ENCODE assay signal across 8 mouse cellular contexts in the genomic region with DNA sequence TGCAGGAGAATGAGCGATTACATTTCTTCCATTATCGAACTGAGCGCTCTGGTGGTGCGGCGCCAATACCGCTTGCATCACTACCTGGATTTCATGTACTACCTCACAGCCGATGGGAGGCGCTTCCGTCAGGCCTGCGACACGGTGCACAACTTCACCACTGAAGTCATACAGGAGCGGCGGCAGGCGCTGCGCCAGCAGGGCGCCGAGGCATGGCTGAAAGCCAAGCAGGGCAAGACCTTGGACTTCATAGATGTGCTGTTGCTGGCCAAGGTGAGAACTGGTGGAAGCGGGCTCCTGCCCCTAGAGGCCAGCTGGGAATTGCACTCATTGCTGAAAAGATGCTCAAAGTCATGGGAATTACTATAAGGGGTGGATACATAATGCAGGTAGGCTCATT. TPM values are rescaled to one million over a fixed set of nuclear protein-coding genes. Genes with fewer than 3 reads are reported as not detected.
DNase-seq lines count a peak whose midpoint lies in the region; ATAC-seq and TF ChIP-seq lines count a peak whose summit lies in the region.

No protein-coding gene starts in this region.

- H3K27me3 ChIP-seq in CH12.LX (replicated peaks): no peaks in the 10 kb centered on the region
- H3K27me3 ChIP-seq in forebrain, embryonic 12.5 days: peaks cover 25% of the 10 kb centered on the region

- no peak overlapping the region for H3K27ac ChIP-seq in CH12.LX (ENCODE audit: insufficient read depth, low read depth)
- no peak overlapping the region for H3K27ac ChIP-seq in forebrain, embryonic 12.5 days

- peak; percentile 45 for DNase-seq in CH12.LX (ENCODE audit: extremely low read depth)
- peak; percentile 25 for DNase-seq in c-Kit-positive CD71-positive TER-119-negative erythroid progenitor cells, embryonic 14.5 days (ENCODE audit: low read depth)
- peak; percentile 88 to 89 for DNase-seq in heart, postnatal 10 days
- peak; percentile 86 to 92 for DNase-seq in kidney, postnatal 4 days
- peak; percentile 89 to 93 for DNase-seq in lung, adult 18-20 months
- DNase-seq in thymus, adult 18-20 months: peak; percentile 25 to 37

- H3K79me2 ChIP-seq in CH12.LX (replicated peaks; ENCODE audit: control insufficient read depth, extremely low read depth, insufficient read depth, poor library complexity, severe bottlenecking): no peaks in the 10 kb centered on the region

- H3K4me1 ChIP-seq in CH12.LX (ENCODE audit: control insufficient read depth in 1 of 2, insufficient read depth in 2 of 2): peaks cover 0 to 5% of the 10 kb centered on the region in 2 experiments; a peak in 2 of 4 replicates
- H3K4me1 ChIP-seq in forebrain, embryonic 12.5 days: peaks cover 5% of the 10 kb centered on the region; the same call in 1 of the 2 replicates

- dilution Hi-C loops in CH12.LX (cut with MboI; ENCODE audit: extremely low pct_ligation_motif_present, extremely low pct_unique_long_range_greater_than_20kb, low sequenced_read_pairs): no loop called here

- no peak for TF ChIP-seq POLR2A in CH12.LX (IDR thresholded peaks at IDR 0.05; ENCODE audit: low read depth, low read length)

- intact Hi-C loops in heart, postnatal 10 days (cut with DNase I): no loop called here

- peak; percentile 64 for TF ChIP-seq RAD21 in CH12.LX (IDR thresholded peaks at IDR 0.05; ENCODE audit: low read depth, low read length)

- H3K36me3 ChIP-seq in CH12.LX (replicated peaks in 1 of 2; ENCODE audit: control insufficient read depth in 1 of 2, insufficient read depth in 1 of 2, low read length in 1 of 2): no peaks in the 10 kb centered on the region
- H3K36me3 ChIP-seq in forebrain, embryonic 12.5 days (replicated peaks): no peaks in the 10 kb centered on the region

- H3K4me2 ChIP-seq in CH12.LX (ENCODE audit: insufficient read depth, low read depth, poor library complexity, severe bottlenecking): no peak overlapping the region
- H3K4me2 ChIP-seq in forebrain, embryonic 12.5 days: peak overlapping the region; percentile 48

- H3K4me3 ChIP-seq in CH12.LX (replicated peaks in 1 of 3; ENCODE audit: low read depth in 2 of 3, low read length in 2 of 3, poor library complexity in 1 of 3): no peak overlapping the region
- H3K4me3 ChIP-seq in forebrain, embryonic 12.5 days (replicated peaks): peak overlapping the region; percentile 15; the same call in 1 of the 2 replicates

- ATAC-seq in forebrain, embryonic 12.5 days (ENCODE audit: low FRiP score): peak; percentile 41; the same call in 1 of the 2 replicates
- peak; percentile 27; the same call in 1 of the 2 replicates for ATAC-seq in neutrophil, adult 5-6 weeks (ENCODE audit: extremely low read depth, insufficient number of reproducible peaks, low FRiP score, poor library complexity, severe bottlenecking)

- in situ Hi-C loops in CH12.LX (cut with MboI; ENCODE audit: low pct_ligation_motif_present, low pct_unique_long_range_greater_than_20kb, low sequenced_read_pairs): loop anchor here (25.0 kb wide), 1 partner anchor 346 kb away; no protein-coding TSS in a partner anchor

- TF ChIP-seq EP300 in CH12.LX (IDR thresholded peaks at IDR 0.05; ENCODE audit: low read length): no peak

- TF ChIP-seq CTCF in CH12.LX (conservative IDR thresholded peaks at IDR 0.05 in 1 of 2, IDR thresholded peaks at IDR 0.05 in 1 of 2; ENCODE audit: low read depth in 2 of 2, low read length in 2 of 2): peak; percentile 63 to 76

- no peak overlapping the region for H3K9ac ChIP-seq in CH12.LX (ENCODE audit: insufficient read depth, low read depth)
- no peak overlapping the region for H3K9ac ChIP-seq in forebrain, embryonic 12.5 days

- 22% methylated on average over 18 of the region's 18 CpGs for WGBS in forebrain, embryonic 12.5 days

- H3K9me3 ChIP-seq in CH12.LX (replicated peaks; ENCODE audit: low read length): no peaks in the 10 kb centered on the region
- no peaks in the 10 kb centered on the region for H3K9me3 ChIP-seq in forebrain, embryonic 12.5 days

TF ChIP-seq in CH12.LX, 34 proteins besides CTCF, POLR2A, EP300 and RAD21:
- TF ChIP-seq SMC3 (IDR thresholded peaks at IDR 0.05; ENCODE audit: low read depth, low read length) (peak; percentile 38; the same call in 1 of the 2 replicates), IRF4 (IDR thresholded peaks at IDR 0.05; ENCODE audit: low read depth, low read length) (0 out of 2 replicates have a peak, but pooled peaks have one; percentile 19), ZC3H11A (IDR thresholded peaks at IDR 0.05; ENCODE audit: low read depth, low read length) (no peak), NELFE (IDR thresholded peaks at IDR 0.05; ENCODE audit: low read depth, low read length) (peak; percentile 35; the same call in 1 of the 2 replicates), USF2 (conservative IDR thresholded peaks at IDR 0.05; ENCODE audit: low read depth, low read length) (no peak)
TF ChIP-seq in CH12.LX: peak in this region for 3.

RNA-seq across cellular contexts. Expression of gene Cyp4f17, which starts 22.6 kb away (rescaled TPM):
- total RNA-seq in CH12.LX (2012; rRNA removed): 2.2 and 3.3 TPM in 2 replicates
- total RNA-seq in CH12.LX (2014; rRNA removed): 4.1 and 4.4 TPM in 2 replicates
- polyA plus RNA-seq in CH12.LX (2012; ENCODE audit: insufficient read length, low read depth): 3.6 and 4.8 TPM in 2 replicates
- polyA plus RNA-seq in forebrain, embryonic 12.5 days (2016; fragmentation: Nextera tagmentation; extraction: Ambion mirVana): 6.5 and 6.8 TPM in 2 replicates
- total RNA-seq in heart, postnatal 10 days (2021): 1 to 10 TPM; 6.4 to 6.8 TPM
- total RNA-seq in neutrophil, adult 5-6 weeks (2017): 0.49 and 1.0 TPM in 2 replicates

RNA-seq across cellular contexts. Expression of gene Cyp4f39, which starts 30.7 kb away (rescaled TPM):
- total RNA-seq in CH12.LX (2012; rRNA removed): 0.64 and 0.67 TPM in 2 replicates
- 0.58 and 0.64 TPM in 2 replicates for total RNA-seq in CH12.LX (2014; rRNA removed)
- polyA plus RNA-seq in CH12.LX (2012; ENCODE audit: insufficient read length, low read depth): 0.70 and 0.93 TPM in 2 replicates
- 0.22 and 0.32 TPM in 2 replicates for polyA plus RNA-seq in forebrain, embryonic 12.5 days (2016; fragmentation: Nextera tagmentation; extraction: Ambion mirVana)
- under 1 TPM; 0.24 to 0.74 TPM for total RNA-seq in heart, postnatal 10 days (2021)
- not detected in 2 replicates for total RNA-seq in neutrophil, adult 5-6 weeks (2017)

RNA-seq across cellular contexts. Expression of gene Cyp4f16, which starts 53.2 kb away (rescaled TPM):
- total RNA-seq in CH12.LX (2012; rRNA removed): 30.0 TPM in 2 replicates
- total RNA-seq in CH12.LX (2014; rRNA removed): 28.1 and 28.3 TPM in 2 replicates
- 31.2 and 33.9 TPM in 2 replicates for polyA plus RNA-seq in CH12.LX (2012; ENCODE audit: insufficient read length, low read depth)
- polyA plus RNA-seq in forebrain, embryonic 12.5 days (2016; fragmentation: Nextera tagmentation; extraction: Ambion mirVana): 19.3 and 19.7 TPM in 2 replicates
- total RNA-seq in heart, postnatal 10 days (2021): 10 to 100 TPM in 1 of 2 experiments, 1 to 10 TPM in 1; 8.3 to 12.2 TPM
- 7.4 and 10.9 TPM in 2 replicates for total RNA-seq in neutrophil, adult 5-6 weeks (2017)

RNA-seq across cellular contexts. Expression of gene Pglyrp2, which starts 59.2 kb away (rescaled TPM):
- 1.2 and 2.0 TPM in 2 replicates for total RNA-seq in CH12.LX (2012; rRNA removed)
- total RNA-seq in CH12.LX (2014; rRNA removed): 3.5 and 4.1 TPM in 2 replicates
- polyA plus RNA-seq in CH12.LX (2012; ENCODE audit: insufficient read length, low read depth): 4.1 and 5.8 TPM in 2 replicates
- not detected in 2 replicates for polyA plus RNA-seq in forebrain, embryonic 12.5 days (2016; fragmentation: Nextera tagmentation; extraction: Ambion mirVana)
- total RNA-seq in heart, postnatal 10 days (2021): under 1 TPM in 1 of 2 experiments, not detected in 1; 0.29 TPM
- total RNA-seq in neutrophil, adult 5-6 weeks (2017): 8.3 and 8.8 TPM in 2 replicates

Comparison
In these comparisons a context has a peak if more than half of its experiments do, and no peak if none do; other contexts are left out.
1. DNase-seq: peak in every context shown above with its lines; median percentile 91 in lung, adult 18-20 months; 89 in kidney, postnatal 4 days; 88 in heart, postnatal 10 days; 45 in CH12.LX; 31 in thymus, adult 18-20 months; 25 in c-Kit-positive CD71-positive TER-119-negative erythroid progenitor cells, embryonic 14.5 days.